Mouse (Mus musculus) kidney, postnatal 0 days (tissue): Measurements from ENCODE around the gene Cyp2g1. TPM values are rescaled to one million over a fixed set of nuclear protein-coding genes. Genes with fewer than 3 reads are reported as not detected.

ENCODE experiments used
- ATAC-seq: fragments of 200-750 bp; cut with Nextera tagmentation; replicated peaks from 2 replicates; pipeline ENCODE4 v1.8.0; 2017; ENCODE audit warnings: low read depth, moderate number of reproducible peaks, moderate TSS enrichment, moderate library complexity; ENCODE audit not compliant: low FRiP score
- DNase-seq: peaks from one replicate; pipeline ENCODE4 v3.0.0-alpha.2; 2016; ENCODE audit warnings: low spot score
- H3K27ac ChIP-seq: fragments of 300-500 bp; sonication (generic); 2 replicates; pipeline ENCODE4 v1.5.1; 2014; ENCODE audit warnings: mild to moderate bottlenecking
- H3K27me3 ChIP-seq: fragments of 300-500 bp; sonication (generic); 2 replicates; pipeline ENCODE4 v1.6.1; 2014; ENCODE audit warnings: low read length, mixed read lengths; ENCODE audit not compliant: insufficient read depth
- H3K36me3 ChIP-seq: fragments of 300-500 bp; sonication (generic); 2 replicates; pipeline ENCODE4 v1.6.1; 2014; ENCODE audit warnings: low read length, mixed read lengths; ENCODE audit not compliant: insufficient read depth
- H3K4me1 ChIP-seq: fragments of 300-500 bp; sonication (generic); replicated peaks from 2 replicates; pipeline ENCODE4 v1.6.1; 2014; ENCODE audit warnings: antibody characterized with exemption, low read length, mixed read lengths; ENCODE audit not compliant: insufficient read depth
- H3K4me2 ChIP-seq: fragments of 300-500 bp; sonication (generic); 2 replicates; pipeline ENCODE4 v1.6.1; 2014; ENCODE audit warnings: mild to moderate bottlenecking, low read length, moderate library complexity, mixed read lengths
- H3K4me3 ChIP-seq: fragments of 300-500 bp; sonication (generic); replicated peaks from 2 replicates; pipeline ENCODE4 v1.5.1; 2014; ENCODE audit warnings: low read depth, low read length
- H3K9ac ChIP-seq: fragments of 300-500 bp; sonication (generic); 2 replicates; pipeline ENCODE4 v1.6.1; 2014; ENCODE audit warnings: low read depth, low read length
- H3K9me3 ChIP-seq: fragments of 300-500 bp; sonication (generic); replicated peaks from 2 replicates; pipeline ENCODE4 v1.6.1; 2016; ENCODE audit warnings: low read length, inconsistent platforms, mixed read lengths
- CTCF ChIP-seq: IDR thresholded peaks from 2 replicates; pipeline ENCODE4 v1.5.1; 2016; ENCODE audit warnings: antibody characterized with exemption, low read depth, mild to moderate bottlenecking, moderate library complexity
- WGBS: fragments of 180-500 bp; shearing (Covaris S2); extraction: QIAGEN DNeasy Blood & Tissue Kit; methylation state at CpG from one replicate; pipeline ENCODE4 v1.1.7; 2014; 5-methylcytosine and 5-hydroxymethylcytosine counted together
- polyA plus RNA-seq: library from polyadenylated mRNA; unstranded; fragments of >200 nt; fragmentation: Nextera tagmentation; extraction: Ambion mirVana; gene quantifications from 2 replicates; pipeline ENCODE4 v1.2.1, GENCODE M21; 2015

Cyp2g1 gene
- polyA plus RNA-seq: not detected in 2 replicates

GRCm38 (mm10) chr7:26808592-26808991 lies at the start of gene Cyp2g1:
TSS of gene Cyp2g1 (plus strand) at chr7:26808892.
- no peak for DNase-seq
- no peaks in the 10 kb centered on the region for H3K9me3 ChIP-seq
- H3K9ac ChIP-seq: no peak within 1 kb of the TSS
- no peaks in the 10 kb centered on the region for H3K36me3 ChIP-seq
- no peak for TF ChIP-seq CTCF
- WGBS: 92% methylated on average over 2 of the region's 2 CpGs
- H3K27ac ChIP-seq: no peak within 1 kb of the TSS
- H3K4me2 ChIP-seq: no peak within 1 kb of the TSS
- no peak within 1 kb of the TSS for H3K4me3 ChIP-seq
- no peaks in the 10 kb centered on the region for H3K27me3 ChIP-seq
- H3K4me1 ChIP-seq: no peaks in the 10 kb centered on the region
- no peak for ATAC-seq

- Histone ChIP-seq H3K27me3 (no peaks in the 10 kb centered on the region), H3K4me1 (no peaks in the 10 kb centered on the region), H3K27ac (no peak overlapping the region), H3K36me3 (no peaks in the 10 kb centered on the region), H3K9ac (no peak overlapping the region), H3K4me2 (no peak overlapping the region), H3K9me3 (no peaks in the 10 kb centered on the region), H3K4me3 (no peak overlapping the region)
- ATAC-seq (no peak), DNase-seq (no peak)
- WGBS: 70% methylated on average over 1 of the region's 1 CpGs
- peak; percentile 59; the same call in 1 of the 2 replicates for TF ChIP-seq CTCF
These were observed 41.6 kb upstream of the Cyp2g1 start for GRCm38 (mm10) chr7:26767084-26767483.

- WGBS: 75% methylated on average over 9 of the region's 9 CpGs
- no peak for ATAC-seq
These were observed 38.7 kb upstream of the Cyp2g1 start for GRCm38 (mm10) chr7:26769881-26770470.

GRCm38 (mm10) chr7:26772866-26773586 lies 35.7 kb upstream of the Cyp2g1 start:
- Histone ChIP-seq H3K9me3 (no peaks in the 10 kb centered on the region), H3K4me2 (no peak overlapping the region), H3K4me3 (no peak overlapping the region), H3K4me1 (no peaks in the 10 kb centered on the region), H3K36me3 (no peaks in the 10 kb centered on the region), H3K27ac (no peak overlapping the region), H3K27me3 (no peaks in the 10 kb centered on the region), H3K9ac (no peak overlapping the region)
- DNase-seq (no peak), ATAC-seq (no peak)
- 70% methylated on average over 3 of the region's 3 CpGs for WGBS
- TF ChIP-seq CTCF: no peak

More at GRCm38 (mm10) chr7:26769881-26770470, 38.7 kb upstream of the Cyp2g1 start:
- TF ChIP-seq CTCF: no peak
- Histone ChIP-seq H3K4me2 (no peak overlapping the region), H3K36me3 (no peaks in the 10 kb centered on the region), H3K4me3 (no peak overlapping the region), H3K9me3 (no peaks in the 10 kb centered on the region), H3K27ac (no peak overlapping the region), H3K4me1 (no peaks in the 10 kb centered on the region), H3K9ac (no peak overlapping the region), H3K27me3 (no peaks in the 10 kb centered on the region)
- DNase-seq: no peak

- Histone ChIP-seq H3K27ac (no peak overlapping the region), H3K9me3 (no peaks in the 10 kb centered on the region), H3K4me3 (no peak overlapping the region), H3K4me2 (no peak overlapping the region), H3K27me3 (no peaks in the 10 kb centered on the region), H3K4me1 (no peaks in the 10 kb centered on the region), H3K9ac (no peak overlapping the region), H3K36me3 (no peaks in the 10 kb centered on the region)
- peak; percentile 76 for TF ChIP-seq CTCF
- DNase-seq (peak; percentile 51), ATAC-seq (peak; percentile 72)
- 10% methylated on average over 6 of the region's 6 CpGs for WGBS
These were observed 32.8 kb upstream of the Cyp2g1 start for GRCm38 (mm10) chr7:26775866-26776265.

- DNase-seq (peak; percentile 14), ATAC-seq (no peak)
- no peaks in the 10 kb centered on the region for H3K9me3 ChIP-seq
- no peaks in the 10 kb centered on the region for H3K27me3 ChIP-seq
- H3K27ac ChIP-seq: no peak overlapping the region
- TF ChIP-seq CTCF: peak; percentile 49; the same call in 1 of the 2 replicates
- H3K4me3 ChIP-seq: no peak overlapping the region
- 37% methylated on average over 2 of the region's 2 CpGs for WGBS
- no peaks in the 10 kb centered on the region for H3K4me1 ChIP-seq
- H3K9ac ChIP-seq: no peak overlapping the region
- H3K4me2 ChIP-seq: no peak overlapping the region
- H3K36me3 ChIP-seq: no peaks in the 10 kb centered on the region
These were observed 30.9 kb upstream of the Cyp2g1 start for GRCm38 (mm10) chr7:26777806-26778205.
